In the genomic region with DNA sequence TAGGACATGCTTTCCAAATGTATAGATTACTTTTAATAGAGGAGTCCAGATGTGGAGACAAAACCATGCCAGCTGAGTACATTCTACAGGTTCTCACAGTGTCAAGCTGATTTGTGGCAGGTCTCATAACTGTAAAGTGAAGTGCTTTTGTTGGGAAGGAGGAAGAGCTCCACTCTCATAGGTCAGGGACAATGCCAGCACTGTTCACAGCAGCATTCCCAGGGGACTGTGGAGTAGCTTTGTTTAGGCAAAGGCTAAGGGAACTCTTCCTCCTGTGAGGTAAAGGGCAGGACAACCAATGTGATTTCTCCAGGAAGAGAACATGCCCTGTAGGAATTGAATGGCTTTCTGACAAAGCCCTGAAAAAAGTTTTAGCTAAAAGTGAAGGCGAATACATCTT, we compare ENCODE assay signal across 16 mouse cellular contexts. TPM values are rescaled to one million over a fixed set of nuclear protein-coding genes. Genes with fewer than 3 reads are reported as not detected.
DNase-seq lines count a peak whose midpoint lies in the region; ATAC-seq and TF ChIP-seq lines count a peak whose summit lies in the region.
"Had no signal": no experiment of that assay in that cellular context is flagged by ENCODE, and none has a peak within 500 bp of the region (broad histone marks: within the 10 kb centered on the region; RNA-seq: fewer than 3 reads in every experiment).

No protein-coding gene starts in this region.

- intact Hi-C loops in left cerebral cortex, adult 2 months (cut with DNase I): loop anchor here (2.0 to 5.0 kb wide), 3 partner anchors 118 to 408 kb away; no protein-coding TSS in a partner anchor

- no peak overlapping the region for H3K27ac ChIP-seq in heart, embryonic 13.5 days (replicated peaks)
- no peak overlapping the region for H3K27ac ChIP-seq in heart, embryonic 11.5 days (ENCODE audit: low read depth, low read length)
- H3K27ac ChIP-seq in lung, embryonic 15.5 days: no peak overlapping the region
- H3K27ac ChIP-seq in embryonic facial prominence, embryonic 15.5 days (replicated peaks): no peak overlapping the region
- H3K27ac ChIP-seq in liver, postnatal 0 days (ENCODE audit: low read depth): peak overlapping the region; percentile 89
- H3K27ac ChIP-seq in left cerebral cortex, adult 2 months: no peak overlapping the region
- H3K27ac ChIP-seq in midbrain, embryonic 10.5 days (replicated peaks): no peak overlapping the region
- H3K27ac ChIP-seq: layer of hippocampus, adult 2 months had no signal

- peaks cover 6% of the 10 kb centered on the region for H3K4me1 ChIP-seq in heart, embryonic 13.5 days
- H3K4me1 ChIP-seq in heart, embryonic 11.5 days (ENCODE audit: control insufficient read depth, insufficient read depth, low read length): no peaks in the 10 kb centered on the region
- no peaks in the 10 kb centered on the region for H3K4me1 ChIP-seq in lung, embryonic 15.5 days
- peaks cover 6% of the 10 kb centered on the region; the same call in 1 of the 2 replicates for H3K4me1 ChIP-seq in embryonic facial prominence, embryonic 15.5 days
- no peaks in the 10 kb centered on the region; the same call in 1 of the 2 replicates for H3K4me1 ChIP-seq in liver, postnatal 0 days (ENCODE audit: insufficient read depth)
- H3K4me1 ChIP-seq in midbrain, embryonic 10.5 days: peaks cover 8% of the 10 kb centered on the region

- no peak for DNase-seq in lung, adult 18-20 months
- no peak for DNase-seq in liver, postnatal 0 days
- no peak for DNase-seq in left cerebral cortex, adult 2 months (ENCODE audit: extremely low spot score in 1 of 2, low spot score in 2 of 2)
- DNase-seq in midbrain, embryonic 10.5 days (ENCODE audit: low spot score): no peak
- DNase-seq: adrenal gland, adult 8-10 months; B cell, adult 2 months; cerebellum, adult 9-10 months; gastrocnemius, postnatal 14 days; kidney, adult 2 months; right cerebral cortex, postnatal 25 days had no signal

- H3K4me3 ChIP-seq in heart, embryonic 13.5 days: no peak overlapping the region
- no peak overlapping the region for H3K4me3 ChIP-seq in heart, embryonic 11.5 days (ENCODE audit: low read depth, low read length)
- H3K4me3 ChIP-seq in lung, embryonic 15.5 days: 0 out of 2 replicates have a peak overlapping the region, but pooled peaks have one; percentile 4
- peak overlapping the region; percentile 51 for H3K4me3 ChIP-seq in embryonic facial prominence, embryonic 15.5 days (replicated peaks)
- peak overlapping the region; percentile 59 for H3K4me3 ChIP-seq in liver, postnatal 0 days (ENCODE audit: low read depth, low read length)
- no peak overlapping the region for H3K4me3 ChIP-seq in left cerebral cortex, adult 2 months
- H3K4me3 ChIP-seq in midbrain, embryonic 10.5 days: no peak overlapping the region
- H3K4me3 ChIP-seq: heart, embryonic 12.5 days; layer of hippocampus, adult 2 months had no signal

- 75% methylated on average over 1 of the region's 1 CpGs for WGBS in heart, embryonic 13.5 days
- 85% methylated on average over 1 of the region's 1 CpGs for WGBS in heart, embryonic 11.5 days (ENCODE audit: insufficient replicate concordance)
- 90% methylated on average over 1 of the region's 1 CpGs for WGBS in lung, embryonic 15.5 days
- WGBS in embryonic facial prominence, embryonic 15.5 days: 88% methylated on average over 1 of the region's 1 CpGs
- WGBS in liver, postnatal 0 days (ENCODE audit: insufficient replicate concordance): 79% methylated on average over 1 of the region's 1 CpGs
- 97% methylated on average over 1 of the region's 1 CpGs for WGBS in midbrain, embryonic 10.5 days

- no peak overlapping the region for H3K9ac ChIP-seq in heart, embryonic 13.5 days
- H3K9ac ChIP-seq in heart, embryonic 11.5 days (ENCODE audit: low read depth, low read length): no peak overlapping the region
- no peak overlapping the region for H3K9ac ChIP-seq in lung, embryonic 15.5 days
- H3K9ac ChIP-seq in embryonic facial prominence, embryonic 15.5 days: no peak overlapping the region
- H3K9ac ChIP-seq in liver, postnatal 0 days (replicated peaks): peak overlapping the region; percentile 71
- H3K9ac ChIP-seq: heart, embryonic 12.5 days had no signal

- H3K9me3 ChIP-seq in heart, embryonic 13.5 days: no peaks in the 10 kb centered on the region
- H3K9me3 ChIP-seq in heart, embryonic 11.5 days (replicated peaks; ENCODE audit: control insufficient read depth, low read length): no peaks in the 10 kb centered on the region
- H3K9me3 ChIP-seq in lung, embryonic 15.5 days: no peaks in the 10 kb centered on the region
- H3K9me3 ChIP-seq in embryonic facial prominence, embryonic 15.5 days (replicated peaks): no peaks in the 10 kb centered on the region
- H3K9me3 ChIP-seq in liver, postnatal 0 days (ENCODE audit: low read length): no peaks in the 10 kb centered on the region
- H3K9me3 ChIP-seq in midbrain, embryonic 10.5 days (replicated peaks): no peaks in the 10 kb centered on the region
- H3K9me3 ChIP-seq: heart, embryonic 12.5 days had no signal

- peak overlapping the region; percentile 83; the same call in 1 of the 2 replicates for H3K4me2 ChIP-seq in heart, embryonic 13.5 days
- H3K4me2 ChIP-seq in heart, embryonic 11.5 days: no peak overlapping the region
- 0 out of 2 replicates have a peak overlapping the region, but pooled peaks have one; percentile 90 for H3K4me2 ChIP-seq in lung, embryonic 15.5 days
- H3K4me2 ChIP-seq in embryonic facial prominence, embryonic 15.5 days (replicated peaks): peak overlapping the region; percentile 86
- peak overlapping the region; percentile 70 for H3K4me2 ChIP-seq in liver, postnatal 0 days (ENCODE audit: low read depth, low read length)
- H3K4me2 ChIP-seq: heart, embryonic 12.5 days had no signal

- TF ChIP-seq CTCF in liver, postnatal 0 days (IDR thresholded peaks at IDR 0.05; ENCODE audit: low read depth): no peak
- no peak for TF ChIP-seq CTCF in left cerebral cortex, adult 2 months (IDR thresholded peaks at IDR 0.05)

- no peak for TF ChIP-seq EP300 in liver, postnatal 0 days (IDR thresholded peaks at IDR 0.05; ENCODE audit: low read depth)

- no peaks in the 10 kb centered on the region for H3K36me3 ChIP-seq in heart, embryonic 13.5 days
- H3K36me3 ChIP-seq in heart, embryonic 11.5 days (ENCODE audit: control insufficient read depth, insufficient read depth, low read length): no peaks in the 10 kb centered on the region
- H3K36me3 ChIP-seq in lung, embryonic 15.5 days: no peaks in the 10 kb centered on the region
- H3K36me3 ChIP-seq in embryonic facial prominence, embryonic 15.5 days: no peaks in the 10 kb centered on the region
- 0 out of 2 replicates have a peak, but pooled peaks cover 3% of the 10 kb centered on the region for H3K36me3 ChIP-seq in liver, postnatal 0 days (replicated peaks; ENCODE audit: insufficient read depth, low read length)
- H3K36me3 ChIP-seq in midbrain, embryonic 10.5 days: no peaks in the 10 kb centered on the region
- H3K36me3 ChIP-seq: heart, embryonic 12.5 days had no signal

- ATAC-seq in heart, embryonic 13.5 days (ENCODE audit: extremely low read depth, insufficient number of reproducible peaks, low FRiP score, low TSS enrichment): no peak
- no peak for ATAC-seq in heart, embryonic 11.5 days (replicated peaks; ENCODE audit: insufficient number of reproducible peaks, low FRiP score, low TSS enrichment)
- no peak for ATAC-seq in lung, embryonic 15.5 days (ENCODE audit: borderline replicate concordance, extremely low read depth, low FRiP score, low TSS enrichment)
- ATAC-seq in embryonic facial prominence, embryonic 15.5 days (ENCODE audit: insufficient number of reproducible peaks, low FRiP score, low TSS enrichment, low read depth): no peak
- no peak for ATAC-seq in liver, postnatal 0 days

- H3K27me3 ChIP-seq in heart, embryonic 13.5 days (replicated peaks): peaks cover 8% of the 10 kb centered on the region; the same call in 1 of the 2 replicates
- peaks cover 3% of the 10 kb centered on the region; the same call in 1 of the 2 replicates for H3K27me3 ChIP-seq in heart, embryonic 11.5 days (ENCODE audit: control insufficient read depth, insufficient read depth, low read length)
- H3K27me3 ChIP-seq in lung, embryonic 15.5 days: no peaks in the 10 kb centered on the region
- H3K27me3 ChIP-seq in embryonic facial prominence, embryonic 15.5 days: no peaks in the 10 kb centered on the region
- no peaks in the 10 kb centered on the region for H3K27me3 ChIP-seq in liver, postnatal 0 days (ENCODE audit: insufficient read depth, low read length)
- H3K27me3 ChIP-seq in midbrain, embryonic 10.5 days (ENCODE audit: low read depth, poor library complexity, severe bottlenecking): peaks cover 15% of the 10 kb centered on the region

RNA-seq across cellular contexts. Expression of gene Cldn1, which starts 1.5 kb away (rescaled TPM):
- polyA plus RNA-seq in heart, embryonic 13.5 days (2015; fragmentation: Nextera tagmentation; extraction: Ambion mirVana): 1.8 and 2.5 TPM in 2 replicates
- 1.4 and 2.0 TPM in 2 replicates for polyA plus RNA-seq in heart, embryonic 11.5 days (2014; fragmentation: Nextera tagmentation; extraction: Ambion mirVana)
- 14.6 and 14.9 TPM in 2 replicates for polyA plus RNA-seq in lung, embryonic 15.5 days (2015; fragmentation: Nextera tagmentation; extraction: Ambion mirVana)
- polyA plus RNA-seq in embryonic facial prominence, embryonic 15.5 days (2015; fragmentation: Nextera tagmentation; extraction: Ambion mirVana): 43.9 and 50.2 TPM in 2 replicates
- 90.0 and 101 TPM in 2 replicates for polyA plus RNA-seq in liver, postnatal 0 days (2015; fragmentation: Nextera tagmentation; extraction: Ambion mirVana)
- total RNA-seq in left cerebral cortex, adult 2 months (2021): 1 to 10 TPM; 2.1 to 2.2 TPM
- 1.7 and 4.3 TPM in 2 replicates for polyA plus RNA-seq in midbrain, embryonic 10.5 days (2016; fragmentation: Nextera tagmentation; extraction: Ambion mirVana)

Comparison
In these comparisons a context has a peak if more than half of its experiments do, and no peak if none do; other contexts are left out.
1. H3K4me3 ChIP-seq: peak in lung, embryonic 15.5 days (single experiment), embryonic facial prominence, embryonic 15.5 days (single experiment) and liver, postnatal 0 days (single experiment); none in heart, embryonic 13.5 days (single experiment), heart, embryonic 11.5 days (single experiment), left cerebral cortex, adult 2 months (single experiment) and midbrain, embryonic 10.5 days (single experiment).